ENCODE assay signal across 8 mouse cellular contexts in genomic region chr14:121000561-121001340, GRCm38 (mm10). TPM values are rescaled to one million over a fixed set of nuclear protein-coding genes. Genes with fewer than 3 reads are reported as not detected.
A peak's percentile ranks its signal among the peaks of the same experiment; 100 is the strongest.
DNase-seq lines count a peak whose midpoint lies in the region; ATAC-seq and TF ChIP-seq lines count a peak whose summit lies in the region.

No protein-coding gene starts in this region.

- H3K27ac ChIP-seq in forebrain, embryonic 14.5 days (ENCODE audit: low read depth, low read length): no peak overlapping the region
- no peak overlapping the region for H3K27ac ChIP-seq in forebrain, embryonic 16.5 days (ENCODE audit: low read length)
- no peak overlapping the region for H3K27ac ChIP-seq in midbrain, embryonic 13.5 days
- H3K27ac ChIP-seq in midbrain, postnatal 0 days (ENCODE audit: low read depth, low read length): no peak overlapping the region
- H3K27ac ChIP-seq in neural tube, embryonic 11.5 days (ENCODE audit: low read depth, low read length): no peak overlapping the region

- no peak for ATAC-seq in forebrain, embryonic 14.5 days
- no peak for ATAC-seq in forebrain, embryonic 16.5 days
- peak; percentile 37; the same call in 1 of the 2 replicates for ATAC-seq in midbrain, embryonic 13.5 days
- ATAC-seq in midbrain, postnatal 0 days (ENCODE audit: low FRiP score): no peak
- no peak for ATAC-seq in neural tube, embryonic 11.5 days (ENCODE audit: insufficient read depth, low FRiP score, low TSS enrichment)

- no peak for TF ChIP-seq CTCF in midbrain, postnatal 0 days (IDR thresholded peaks at IDR 0.05)

- H3K27me3 ChIP-seq in forebrain, embryonic 14.5 days (replicated peaks; ENCODE audit: control insufficient read depth, insufficient read depth, low read length): no peaks in the 10 kb centered on the region
- no peaks in the 10 kb centered on the region for H3K27me3 ChIP-seq in forebrain, embryonic 16.5 days (replicated peaks; ENCODE audit: control insufficient read depth, insufficient read depth, low read length)
- H3K27me3 ChIP-seq in midbrain, embryonic 13.5 days: no peaks in the 10 kb centered on the region
- no peaks in the 10 kb centered on the region for H3K27me3 ChIP-seq in midbrain, postnatal 0 days (ENCODE audit: insufficient read depth, low read length)
- no peaks in the 10 kb centered on the region for H3K27me3 ChIP-seq in neural tube, embryonic 11.5 days (ENCODE audit: control insufficient read depth, insufficient read depth, low read length)

- DNase-seq in forebrain, embryonic 14.5 days (ENCODE audit: low spot score): peak; percentile 24
- no peak for DNase-seq in midbrain, postnatal 0 days (ENCODE audit: low spot score)
- peak; percentile 16 to 36 for DNase-seq in kidney, postnatal 4 days
- DNase-seq in neural tube, embryonic 11.5 days (ENCODE audit: low spot score): peak; percentile 25
- no peak for DNase-seq in layer of hippocampus, adult 9-10 months (ENCODE audit: low spot score)
- DNase-seq in cerebellum, adult 8-10 months: no peak

- whole genome bisulfite sequencing in forebrain, embryonic 14.5 days: 54% methylated on average over 12 of the region's 12 CpGs
- 52% methylated on average over 12 of the region's 12 CpGs for WGBS in forebrain, embryonic 16.5 days
- WGBS in midbrain, embryonic 13.5 days: 46% methylated on average over 12 of the region's 12 CpGs
- 44% methylated on average over 12 of the region's 12 CpGs for WGBS in midbrain, postnatal 0 days
- 33% methylated on average over 12 of the region's 12 CpGs for WGBS in neural tube, embryonic 11.5 days

- no peak overlapping the region for H3K9ac ChIP-seq in forebrain, embryonic 14.5 days (ENCODE audit: low read length)
- H3K9ac ChIP-seq in forebrain, embryonic 16.5 days (replicated peaks; ENCODE audit: low read depth, low read length): no peak overlapping the region
- H3K9ac ChIP-seq in midbrain, embryonic 13.5 days (replicated peaks): no peak overlapping the region
- no peak overlapping the region for H3K9ac ChIP-seq in midbrain, postnatal 0 days (replicated peaks; ENCODE audit: low read length, poor library complexity, severe bottlenecking)
- H3K9ac ChIP-seq in neural tube, embryonic 11.5 days (ENCODE audit: low read length): no peak overlapping the region

- no peaks in the 10 kb centered on the region for H3K4me1 ChIP-seq in forebrain, embryonic 14.5 days (ENCODE audit: control insufficient read depth, insufficient read depth, low read length)
- no peaks in the 10 kb centered on the region for H3K4me1 ChIP-seq in forebrain, embryonic 16.5 days (replicated peaks; ENCODE audit: control insufficient read depth, insufficient read depth, low read length)
- 0 out of 2 replicates have a peak, but pooled peaks cover 3% of the 10 kb centered on the region for H3K4me1 ChIP-seq in midbrain, embryonic 13.5 days (replicated peaks)
- no peaks in the 10 kb centered on the region for H3K4me1 ChIP-seq in midbrain, postnatal 0 days (ENCODE audit: insufficient read depth, low read length)
- H3K4me1 ChIP-seq in neural tube, embryonic 11.5 days (ENCODE audit: control insufficient read depth, insufficient read depth, low read length): no peaks in the 10 kb centered on the region

- no peak overlapping the region for H3K4me2 ChIP-seq in forebrain, embryonic 14.5 days (ENCODE audit: low read length)
- H3K4me2 ChIP-seq in forebrain, embryonic 16.5 days (ENCODE audit: low read length): no peak overlapping the region
- H3K4me2 ChIP-seq in midbrain, embryonic 13.5 days (replicated peaks): no peak overlapping the region
- H3K4me2 ChIP-seq in midbrain, postnatal 0 days (ENCODE audit: low read depth, low read length, poor library complexity, severe bottlenecking): no peak overlapping the region
- H3K4me2 ChIP-seq in neural tube, embryonic 11.5 days (ENCODE audit: low read depth): no peak overlapping the region

- no peaks in the 10 kb centered on the region for H3K9me3 ChIP-seq in forebrain, embryonic 14.5 days (replicated peaks; ENCODE audit: control insufficient read depth, low read length)
- H3K9me3 ChIP-seq in forebrain, embryonic 16.5 days (ENCODE audit: control insufficient read depth, low read length): no peaks in the 10 kb centered on the region
- H3K9me3 ChIP-seq in midbrain, embryonic 13.5 days: no peaks in the 10 kb centered on the region
- H3K9me3 ChIP-seq in midbrain, postnatal 0 days (ENCODE audit: low read length): no peaks in the 10 kb centered on the region
- H3K9me3 ChIP-seq in neural tube, embryonic 11.5 days (ENCODE audit: control insufficient read depth, low read length): no peaks in the 10 kb centered on the region

- no peaks in the 10 kb centered on the region for H3K36me3 ChIP-seq in forebrain, embryonic 14.5 days (ENCODE audit: control insufficient read depth, insufficient read depth, low read length)
- H3K36me3 ChIP-seq in forebrain, embryonic 16.5 days (ENCODE audit: control insufficient read depth, insufficient read depth): no peaks in the 10 kb centered on the region
- H3K36me3 ChIP-seq in midbrain, embryonic 13.5 days: no peaks in the 10 kb centered on the region
- H3K36me3 ChIP-seq in midbrain, postnatal 0 days (ENCODE audit: insufficient read depth, low read length): no peaks in the 10 kb centered on the region
- no peaks in the 10 kb centered on the region for H3K36me3 ChIP-seq in neural tube, embryonic 11.5 days (ENCODE audit: control insufficient read depth, insufficient read depth, low read length)

- no peak overlapping the region for H3K4me3 ChIP-seq in forebrain, embryonic 14.5 days (ENCODE audit: low read depth, low read length)
- no peak overlapping the region for H3K4me3 ChIP-seq in forebrain, embryonic 16.5 days (replicated peaks; ENCODE audit: low read length)
- H3K4me3 ChIP-seq in midbrain, embryonic 13.5 days (replicated peaks): no peak overlapping the region
- H3K4me3 ChIP-seq in midbrain, postnatal 0 days (ENCODE audit: low read depth, low read length): no peak overlapping the region
- H3K4me3 ChIP-seq in neural tube, embryonic 11.5 days (ENCODE audit: low read depth, low read length): no peak overlapping the region

RNA-seq across cellular contexts. Expression of gene Farp1, which starts 34.2 kb away (rescaled TPM):
- polyA plus RNA-seq in forebrain, embryonic 14.5 days (2014; fragmentation: Nextera tagmentation; extraction: Ambion mirVana): 17.4 and 30.3 TPM in 2 replicates
- polyA plus RNA-seq in forebrain, embryonic 16.5 days (2015; fragmentation: Nextera tagmentation; extraction: Ambion mirVana): 35.4 and 43.6 TPM in 2 replicates
- 21.3 and 22.5 TPM in 2 replicates for polyA plus RNA-seq in midbrain, embryonic 13.5 days (2015; fragmentation: Nextera tagmentation; extraction: Ambion mirVana)
- 99.4 and 113 TPM in 2 replicates for total RNA-seq in midbrain, postnatal 0 days (2014; rRNA removed)
- 38.9 and 41.8 TPM in 2 replicates for polyA plus RNA-seq in midbrain, postnatal 0 days (2015; fragmentation: Nextera tagmentation; extraction: Ambion mirVana)
- 23.8 and 30.8 TPM in 2 replicates for polyA plus RNA-seq in neural tube, embryonic 11.5 days (2014; fragmentation: Nextera tagmentation; extraction: Ambion mirVana)

Comparison
In these comparisons a context has a peak if more than half of its experiments do, and no peak if none do; other contexts are left out.
1. DNase-seq: peak in forebrain, embryonic 14.5 days (single experiment), kidney, postnatal 4 days (2 of 2) and neural tube, embryonic 11.5 days (single experiment); none in midbrain, postnatal 0 days (single experiment), layer of hippocampus, adult 9-10 months (single experiment) and cerebellum, adult 8-10 months (single experiment).